Mouse (Mus musculus): ENCODE data around the gene Kalrn.
A peak's percentile ranks its signal among the peaks of the same experiment; 100 is the strongest.

Kalrn gene

DNA sequence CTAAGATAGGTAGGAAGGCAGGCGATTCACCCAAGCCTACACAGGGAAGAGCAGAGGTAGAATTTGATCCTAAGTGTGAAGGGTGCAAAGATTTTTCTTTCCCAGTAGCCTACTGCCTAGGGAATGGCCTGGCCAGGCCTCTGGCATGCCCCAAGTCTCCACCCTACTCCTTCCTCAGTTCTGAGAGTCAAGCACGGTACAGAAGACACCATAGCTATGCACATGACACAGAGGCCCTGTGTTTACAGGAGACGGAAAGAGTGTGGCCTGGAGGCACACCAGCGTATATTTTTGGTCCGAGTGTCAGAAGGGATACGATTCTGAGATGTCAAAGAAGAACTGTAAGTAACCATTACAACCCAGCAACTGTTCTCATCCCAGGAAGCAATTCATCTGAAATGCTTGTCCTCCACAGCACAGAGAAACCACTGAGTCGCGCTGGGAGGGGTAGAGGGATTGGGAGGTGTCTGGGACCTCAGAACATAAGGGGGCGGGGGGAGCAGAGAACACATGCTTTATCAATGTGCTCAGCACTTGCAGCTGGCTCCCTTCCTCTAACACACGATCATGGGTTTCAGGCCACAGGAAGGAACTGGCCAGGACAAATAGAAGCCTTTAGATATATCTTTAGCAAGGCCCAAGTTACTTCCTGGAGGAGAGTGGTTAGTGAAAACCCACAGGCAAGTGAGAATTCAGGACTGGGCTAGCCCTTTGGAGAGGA, 536.8 kb downstream of the Kalrn start:
- no peak for DNase-seq (ENCODE audit: low spot score in 2 of 2)

DNA sequence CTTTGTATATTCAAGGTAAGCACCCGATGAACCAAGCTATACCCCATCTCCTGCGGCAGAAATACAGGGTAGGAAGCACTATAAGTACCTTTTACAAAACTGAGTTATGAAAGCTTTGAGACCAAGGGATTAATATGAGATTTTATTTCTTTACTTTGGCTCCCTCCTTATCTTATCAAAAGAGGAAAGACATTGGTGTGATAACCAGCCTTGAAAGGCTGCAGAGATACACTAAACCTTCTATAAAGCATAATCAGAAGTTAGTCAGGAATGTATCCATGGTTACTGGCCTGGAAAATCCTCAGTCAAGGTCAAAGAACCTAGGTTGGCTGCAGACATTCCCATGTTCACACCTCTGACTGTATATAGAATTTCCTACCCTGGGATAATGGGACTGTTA, 537.6 kb downstream of the Kalrn start:
- no peak for DNase-seq (ENCODE audit: low spot score in 2 of 2)

GRCm38 (mm10) chr16:34034267-34034666, 539.1 kb downstream of the Kalrn start:
- DNase-seq (ENCODE audit: low spot score in 2 of 2), result no peak

DNA sequence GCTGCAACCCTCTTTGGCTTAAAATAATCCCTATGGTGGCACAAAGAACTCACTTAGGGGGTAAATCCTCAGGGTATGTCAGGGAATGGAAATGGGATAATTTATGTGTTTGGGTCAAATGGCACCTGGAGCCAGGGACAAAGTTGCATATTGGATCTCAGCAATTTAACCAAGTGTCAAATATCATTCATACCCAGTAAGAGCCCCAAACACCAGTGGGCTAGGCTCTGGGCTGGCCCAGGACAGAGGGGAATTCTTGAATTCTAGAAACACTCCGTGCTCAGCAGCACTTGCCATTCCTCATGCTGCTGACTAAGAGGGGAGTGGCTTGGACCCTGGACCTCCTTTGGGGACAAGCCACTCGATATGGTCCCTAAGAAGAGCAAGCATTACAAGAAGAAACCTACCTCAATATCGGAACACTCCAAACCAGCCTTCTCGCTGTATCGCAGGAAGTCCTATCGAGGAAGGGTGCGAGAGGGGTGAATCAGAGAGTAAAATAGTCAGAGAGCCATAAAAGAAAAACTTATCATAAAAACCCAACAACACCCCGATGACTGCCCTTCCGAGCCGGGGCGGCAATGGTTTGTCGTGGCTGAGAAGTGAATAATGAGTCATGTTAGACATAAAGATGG, 541.2 kb downstream of the Kalrn start:
- DNase-seq (ENCODE audit: low spot score in 2 of 2), result no peak

- DNase-seq (ENCODE audit: low spot score in 2 of 2), result no peak
These were observed 541.8 kb downstream of the Kalrn start for GRCm38 (mm10) chr16:34031565-34031964.

DNA sequence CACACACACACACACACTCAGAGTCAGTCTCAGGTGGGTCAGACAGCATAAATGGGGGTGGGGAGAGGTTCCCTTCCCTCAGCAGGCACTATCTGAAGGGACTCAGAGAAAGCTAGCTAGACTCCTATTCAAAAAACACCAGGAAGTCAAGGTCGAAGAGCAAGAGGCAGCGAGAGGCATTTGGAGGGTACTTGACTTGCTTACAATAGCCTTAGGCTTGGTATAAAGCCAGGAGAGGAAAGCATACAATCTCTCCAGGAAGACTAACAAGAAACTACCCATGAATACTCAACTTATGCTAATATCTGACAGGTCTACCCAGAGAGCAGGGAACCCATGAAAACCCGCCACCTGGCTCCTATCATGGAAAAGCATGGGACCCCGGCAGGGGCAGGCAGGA, 543.0 kb downstream of the Kalrn start:
- no peak for DNase-seq (ENCODE audit: low spot score in 2 of 2)

DNA sequence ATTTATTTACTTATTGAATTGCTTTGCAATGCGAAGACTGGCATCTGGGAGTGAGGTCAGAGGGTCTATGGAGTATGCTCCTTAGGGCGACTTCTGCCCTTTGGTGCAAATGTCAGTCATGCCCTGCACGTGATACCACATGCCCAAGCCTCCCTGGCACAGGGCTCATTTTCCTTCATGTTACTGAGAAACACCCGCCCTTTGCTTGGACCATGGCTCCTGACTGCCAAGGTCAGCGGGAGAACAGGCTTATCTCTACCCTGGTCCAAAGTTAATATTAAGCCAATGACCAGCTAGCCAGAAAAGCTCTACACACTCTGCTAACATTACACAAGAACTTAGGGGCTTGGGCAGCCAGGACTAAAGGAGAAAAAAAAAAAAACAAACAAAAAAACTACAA, 543.5 kb downstream of the Kalrn start:
- DNase-seq (ENCODE audit: low spot score in 2 of 2), result peak; percentile 48 to 56

DNA sequence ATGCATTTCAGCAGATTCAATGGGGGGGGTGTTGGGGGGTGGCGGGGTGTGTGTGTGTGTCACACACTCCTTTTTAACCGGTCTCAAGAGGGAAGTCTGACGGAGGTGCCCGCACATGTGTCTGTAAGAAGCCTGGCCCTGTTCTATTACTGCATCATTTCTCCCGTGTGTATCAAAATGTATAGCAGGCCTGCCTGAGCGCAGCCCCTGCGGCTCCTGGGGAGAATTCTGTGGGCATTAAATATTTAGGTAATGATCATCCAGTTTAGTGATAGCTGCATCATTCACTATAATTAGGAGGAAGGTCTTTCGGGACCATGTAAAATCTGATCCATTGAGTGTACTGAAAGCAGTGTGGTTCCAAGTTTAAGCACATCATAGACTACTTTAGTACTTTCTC, 556.1 kb downstream of the Kalrn start:
- DNase-seq (ENCODE audit: low spot score in 2 of 2), result no peak

DNA sequence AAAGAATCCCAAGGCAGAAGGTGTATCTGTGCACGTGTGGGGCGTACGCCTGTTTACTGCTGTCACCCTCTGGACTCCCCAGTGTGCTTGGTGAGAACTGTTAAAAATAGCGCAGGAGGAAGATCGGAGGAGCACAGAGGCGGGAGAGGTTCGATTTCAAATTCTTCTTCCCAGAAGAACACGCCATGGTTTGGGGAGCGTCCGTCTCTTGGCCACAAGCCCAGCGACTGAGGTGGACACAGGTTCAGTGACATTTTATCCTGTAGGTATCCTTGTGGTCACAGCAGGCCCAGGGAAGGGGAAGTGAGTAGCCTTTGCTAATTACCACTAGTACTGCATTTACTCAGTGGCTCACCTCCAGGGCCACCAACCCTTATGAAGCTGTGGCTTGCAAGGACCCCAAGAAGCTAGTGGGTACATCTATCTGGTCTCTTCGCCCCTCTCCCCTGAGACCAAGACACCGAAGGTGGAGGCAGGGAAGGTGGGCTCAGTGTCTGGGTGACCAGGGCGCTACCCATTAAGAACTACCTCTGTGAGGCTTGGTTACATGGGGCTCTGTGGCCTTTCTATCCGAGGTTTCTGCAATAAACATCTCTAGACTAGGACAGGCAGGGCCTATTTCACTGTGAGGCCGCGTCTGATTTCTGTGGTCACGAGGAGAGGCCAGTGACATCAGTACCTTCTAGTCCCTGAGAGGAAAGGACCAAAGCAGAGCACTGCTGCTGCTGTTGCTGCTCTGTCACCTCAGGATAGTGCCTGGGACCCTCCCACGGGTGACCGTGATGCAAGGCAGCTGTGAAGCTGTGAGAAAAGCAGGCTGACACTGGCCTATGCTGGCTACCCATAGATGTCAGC, 561.1 kb downstream of the Kalrn start:
- no peak for DNase-seq (ENCODE audit: low spot score in 2 of 2)

DNA sequence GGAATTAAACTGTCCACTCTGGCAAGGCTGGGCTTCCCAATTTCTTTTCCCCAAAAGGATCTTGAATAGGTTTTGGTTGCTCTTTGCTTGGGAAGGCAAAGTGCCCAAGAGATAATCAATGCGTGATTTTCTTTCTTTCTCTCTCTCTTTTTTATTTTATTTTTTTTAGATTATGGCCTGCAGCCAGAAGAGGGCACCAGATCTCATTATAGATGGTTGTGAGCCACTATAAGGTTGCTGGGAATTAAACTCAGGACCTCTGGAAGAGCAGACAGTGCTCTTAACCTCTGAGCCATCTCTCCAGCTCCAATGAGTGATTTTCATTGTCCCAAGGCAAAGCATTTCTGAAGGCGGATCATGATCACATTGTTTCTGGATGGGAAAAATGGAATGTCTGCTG, 563.8 kb downstream of the Kalrn start:
- no peak for DNase-seq (ENCODE audit: low spot score in 2 of 2)

GRCm38 (mm10) chr16:34005986-34006385, 567.3 kb downstream of the Kalrn start:
- no peak for DNase-seq (ENCODE audit: low spot score in 2 of 2)

DNA sequence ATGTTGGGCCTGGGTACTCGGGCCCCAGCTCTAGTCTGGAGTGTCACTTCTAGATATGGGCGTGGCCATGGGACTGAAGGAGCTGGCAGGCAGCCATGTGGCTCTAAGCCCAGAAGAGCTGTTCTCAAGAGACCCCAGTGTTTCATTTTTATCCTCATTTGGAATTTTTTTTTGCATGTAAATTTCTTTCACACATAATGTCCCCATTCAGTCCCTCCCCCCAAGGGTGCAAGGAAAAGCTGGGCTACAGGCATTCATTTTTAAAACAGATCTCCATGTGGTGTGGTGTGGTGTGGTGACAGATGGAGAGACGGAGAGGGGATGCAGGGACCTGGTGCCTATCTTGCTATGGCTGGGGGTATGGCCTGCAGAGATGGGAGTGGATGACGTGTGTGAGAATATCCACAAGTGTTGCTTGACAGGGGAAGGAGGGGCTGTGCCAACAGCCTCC, 569.2 kb downstream of the Kalrn start:
- peak; percentile 27 to 33 for DNase-seq (ENCODE audit: low spot score in 2 of 2)

GRCm38 (mm10) chr16:34003566-34004127, 569.7 kb downstream of the Kalrn start:
- no peak for DNase-seq (ENCODE audit: low spot score in 2 of 2)

DNA sequence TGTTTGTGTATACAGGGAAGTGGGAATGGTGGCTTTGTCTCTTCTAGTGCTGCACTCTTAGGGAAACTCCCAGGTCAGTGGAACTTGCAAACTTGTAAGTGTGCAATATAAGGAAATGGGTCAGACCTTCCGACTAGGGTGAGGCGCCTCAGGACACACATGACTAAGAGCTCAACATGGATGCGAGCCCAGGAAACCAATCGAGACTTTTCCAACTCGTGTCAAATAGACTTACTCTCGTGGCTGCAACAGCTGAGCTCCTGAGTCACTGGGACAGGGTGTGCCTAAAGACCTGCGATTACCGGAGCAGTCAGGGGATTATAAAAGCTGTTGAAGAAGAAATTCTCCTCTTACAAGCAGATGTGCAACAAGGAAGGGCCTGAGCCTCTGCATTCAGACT, 572.6 kb downstream of the Kalrn start:
- DNase-seq (ENCODE audit: low spot score in 2 of 2), result peak; percentile 25 to 28

DNA sequence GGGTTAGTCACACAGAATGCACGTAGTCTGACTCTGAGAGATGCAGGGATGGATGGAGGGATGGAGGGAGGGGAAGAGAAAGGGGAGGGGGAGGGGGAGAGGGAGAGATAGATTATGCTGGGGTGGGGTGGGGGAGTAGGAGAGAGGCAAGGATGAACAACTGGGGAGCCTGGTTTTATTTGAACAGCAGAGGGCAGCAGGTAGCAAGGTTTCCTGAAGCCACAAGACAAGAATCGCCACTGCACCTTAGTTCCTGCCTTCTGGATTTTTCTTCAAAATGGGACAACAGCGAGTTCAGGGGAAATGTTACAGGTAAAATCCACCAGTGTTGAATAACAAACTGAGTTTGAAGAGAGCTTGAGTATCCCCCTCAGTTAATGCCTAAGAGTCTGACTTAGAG, 573.9 kb downstream of the Kalrn start:
- DNase-seq (ENCODE audit: low spot score in 2 of 2), result peak in 1 of 2 experiments; percentile 23

GRCm38 (mm10) chr16:33998011-33998410, 575.3 kb downstream of the Kalrn start:
- no peak for DNase-seq (ENCODE audit: low spot score in 2 of 2)

DNA sequence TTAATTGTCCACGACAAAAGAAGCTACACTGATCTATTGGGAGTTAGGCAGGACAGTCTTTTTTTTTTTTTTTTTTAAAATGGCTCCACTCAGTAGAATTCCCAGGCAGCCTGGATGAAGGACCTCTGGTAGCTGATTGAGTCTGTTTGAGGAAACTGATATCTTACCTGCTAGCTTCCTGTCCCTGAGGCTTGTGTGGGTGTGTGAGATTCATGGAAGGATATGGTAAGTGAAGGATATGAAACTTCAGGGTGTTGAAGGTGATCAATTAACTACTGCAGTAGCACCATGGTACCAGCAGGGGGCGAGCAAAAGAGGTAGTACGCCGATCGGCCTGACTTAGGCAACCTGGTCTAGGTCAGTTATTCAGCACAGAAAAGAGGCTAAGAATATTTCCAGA, 577.3 kb downstream of the Kalrn start:
- DNase-seq (ENCODE audit: low spot score in 2 of 2), result peak; percentile 19 to 38

DNA sequence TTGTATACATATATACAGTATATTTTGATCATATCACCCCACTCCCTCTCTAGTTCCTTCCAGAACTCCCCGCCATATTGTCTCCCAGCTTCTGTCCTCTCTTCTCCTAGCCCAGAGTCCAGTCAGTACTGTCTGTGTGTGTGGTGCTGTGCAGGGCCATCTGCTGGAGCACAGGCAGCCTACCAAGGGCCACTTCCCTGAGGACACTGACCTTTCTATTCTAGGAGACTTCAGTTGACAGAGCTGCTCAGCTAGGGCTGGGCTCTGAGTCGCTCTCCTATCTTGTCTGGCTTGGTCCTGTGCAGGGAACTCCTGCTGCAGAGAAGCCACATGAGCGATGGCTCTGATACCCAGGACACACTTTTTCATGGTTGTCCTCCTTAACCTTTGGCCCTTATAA, 577.8 kb downstream of the Kalrn start:
- peak; percentile 43 to 45 for DNase-seq (ENCODE audit: low spot score in 2 of 2)

DNA sequence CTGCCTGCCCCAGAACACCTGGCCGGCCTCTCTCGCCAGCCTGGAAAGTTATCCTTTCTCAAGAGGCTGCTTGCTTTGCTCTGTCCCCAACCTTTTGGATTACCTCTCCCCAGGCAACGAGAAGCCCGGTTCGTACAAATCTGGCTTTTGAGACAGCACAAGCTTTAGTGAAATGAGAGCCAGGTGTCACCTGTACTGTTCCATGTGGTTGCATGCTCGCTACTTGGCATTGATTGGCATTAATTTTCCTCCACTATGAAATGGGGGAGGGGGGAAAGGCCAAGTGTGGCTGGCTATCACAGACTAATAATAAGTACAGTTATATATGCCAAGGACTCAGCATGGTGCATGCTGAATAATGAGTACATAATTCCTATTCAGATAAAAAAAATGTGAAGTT, 579.0 kb downstream of the Kalrn start:
- DNase-seq (ENCODE audit: low spot score in 2 of 2), result no peak

DNA sequence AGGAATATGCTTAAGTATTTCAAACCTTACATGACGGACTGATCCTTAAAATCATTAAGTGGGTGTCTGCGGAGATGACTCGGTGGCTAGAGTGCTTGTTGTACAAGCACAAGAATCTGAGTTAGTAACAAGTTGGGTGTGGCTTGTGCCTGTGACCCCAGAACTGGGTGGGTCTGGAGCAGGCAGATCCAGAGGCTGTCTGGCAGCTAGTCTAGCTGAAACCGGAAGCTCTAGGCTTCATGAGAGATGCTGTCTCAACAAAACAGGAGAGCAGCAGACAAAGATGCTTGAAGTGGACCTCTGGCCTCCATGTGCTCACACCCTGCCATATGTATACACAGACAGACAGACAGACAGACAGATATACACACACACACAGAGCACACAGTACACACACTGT, 582.6 kb downstream of the Kalrn start:
- no peak for DNase-seq (ENCODE audit: low spot score in 2 of 2)

DNA sequence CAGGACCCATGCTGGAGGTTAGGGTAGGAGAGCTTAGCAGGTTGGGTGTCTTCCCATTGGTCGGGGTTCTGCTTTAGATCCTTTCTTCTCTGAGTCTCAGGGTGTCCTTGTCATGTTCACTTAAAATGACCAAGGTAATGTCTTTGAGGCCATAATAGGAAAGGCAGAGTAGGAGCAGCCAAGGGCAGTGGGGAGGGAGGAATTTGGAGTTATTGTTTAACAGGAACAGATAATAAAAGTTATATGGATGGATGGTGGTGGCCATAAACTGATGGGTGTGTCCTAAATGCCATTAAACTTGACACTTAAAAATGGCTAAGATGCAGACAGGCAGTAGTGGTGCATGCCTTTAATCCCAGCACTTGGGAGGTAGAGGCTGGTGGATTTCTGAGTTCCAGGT, 584.2 kb downstream of the Kalrn start:
- DNase-seq (ENCODE audit: low spot score in 2 of 2), result no peak

DNA sequence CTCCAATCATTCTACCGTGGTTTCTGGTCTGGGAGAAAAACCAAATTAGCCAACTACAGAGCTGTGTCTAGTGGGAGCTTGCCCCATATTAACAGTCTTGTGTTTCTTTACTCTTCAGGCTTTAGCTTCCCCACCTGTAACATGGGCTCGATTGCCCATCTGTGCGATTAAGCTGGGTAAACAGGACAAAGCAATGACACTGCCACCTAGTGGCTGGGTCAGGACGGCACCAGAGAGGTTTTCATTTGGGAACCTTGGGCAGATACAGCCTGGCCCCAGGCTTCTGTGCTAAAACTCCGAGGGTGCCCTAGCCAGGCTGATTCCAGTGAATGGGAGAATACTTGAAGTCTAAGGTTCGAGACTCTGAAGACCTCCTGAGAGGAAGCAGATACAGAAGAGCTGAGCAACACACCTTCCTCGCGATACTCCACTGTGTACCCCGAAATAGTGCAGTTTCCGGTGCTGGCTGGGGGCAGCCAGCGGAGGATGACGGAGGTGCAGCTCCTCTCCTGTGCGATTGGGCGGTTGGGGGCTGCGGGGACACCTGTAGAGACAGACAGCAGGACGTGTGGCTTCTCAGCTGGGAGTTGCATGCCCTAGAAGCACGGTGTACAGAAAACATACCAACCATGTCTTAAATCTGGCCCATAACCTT, 584.8 kb downstream of the Kalrn start:
- DNase-seq (ENCODE audit: low spot score in 2 of 2), result peak; percentile 12 to 30

Measured in heart, adult 9 months (tissue).